Mouse (Mus musculus) heart, postnatal 14 days (tissue): Measurements from ENCODE around the gene Rapsn. TPM values are rescaled to one million over a fixed set of nuclear protein-coding genes. Genes with fewer than 3 reads are reported as not detected.

Experiments
- total RNA-seq, 2 experiments: library from RNA; stranded (reverse); gene quantifications; 2 replicates each; pipeline ENCODE4 v1.2.3; 2021

The Rapsn gene
- total RNA-seq, 2 experiments from 2014 or later = 11.6 to 12.4 TPM

Other genes starting within 250 kb of the Rapsn start
- 100 to 1,000 TPM; 184 to 190 TPM for gene Mtch2, start 188.5 kb upstream of the Rapsn start, total RNA-seq
- 1 to 10 TPM; 4.3 to 6.3 TPM for gene C1qtnf4, start 149.8 kb upstream of the Rapsn start, total RNA-seq
- 10 to 100 TPM; 19.3 to 22.6 TPM for gene Kbtbd4, start 130.9 kb upstream of the Rapsn start, total RNA-seq
- 100 to 1,000 TPM; 752 to 790 TPM for gene Ndufs3, start 130.8 kb upstream of the Rapsn start, total RNA-seq
- gene Celf1, start 95.2 kb upstream of the Rapsn start, total RNA-seq = 10 to 100 TPM; 87.1 to 89.0 TPM
- gene Psmc3, start 18.4 kb downstream of the Rapsn start, total RNA-seq = 100 to 1,000 TPM; 209 to 211 TPM
- 10 to 100 TPM; 24.7 to 25.5 TPM for gene Slc39a13, start 34.8 kb downstream of the Rapsn start, total RNA-seq
- gene Spi1, start 46.8 kb downstream of the Rapsn start, total RNA-seq = 1 to 10 TPM; 4.1 TPM
- gene Mybpc3, start 82.5 kb downstream of the Rapsn start, total RNA-seq = 1,000 to 10,000 TPM; 1,701 to 1,920 TPM
- 1 to 10 TPM; 6.6 to 7.7 TPM for gene Madd, start 148.2 kb downstream of the Rapsn start, total RNA-seq
- gene Nr1h3, start 167.2 kb downstream of the Rapsn start, total RNA-seq = 10 to 100 TPM in 1 of 2 experiments, 1 to 10 TPM in 1; 8.6 to 11.8 TPM
- gene Acp2, start 167.3 kb downstream of the Rapsn start, total RNA-seq = 10 to 100 TPM; 18.1 to 19.7 TPM
- gene Ddb2, start 201.4 kb downstream of the Rapsn start, total RNA-seq = 1 to 10 TPM; 4.6 to 6.3 TPM
- 100 to 1,000 TPM; 106 to 109 TPM for gene Pacsin3, start 220.3 kb downstream of the Rapsn start, total RNA-seq
- 10 to 100 TPM; 59.2 to 62.4 TPM for gene Arfgap2, start 229.4 kb downstream of the Rapsn start, total RNA-seq